Mouse (Mus musculus) CD4-positive, CD25-positive, alpha-beta regulatory T cell, adult 9 weeks (primary cell): Measurements from ENCODE around the gene Vmn1r103. TPM values are rescaled to one million over a fixed set of nuclear protein-coding genes. Genes with fewer than 3 reads are reported as not detected.

Experiments used
- polyA plus RNA-seq: library from polyadenylated mRNA; unstranded; fragments of 100-300 nt; shearing (Covaris generic); gene quantifications from one replicate; pipeline ENCODE4 v1.2.1, GENCODE M21; 2017

Gene Vmn1r103
- not detected for polyA plus RNA-seq

GRCm38 (mm10) chr7:20510434-20510833 is at the start of gene Vmn1r103:
Vmn1r103 (minus strand) TSS chr7:20510534.

GRCm38 (mm10) chr7:20545657-20546056 is 35.3 kb upstream of the Vmn1r103 start, which contains the start of gene Gm5726:
Gm5726 (minus strand) TSS chr7:20545757.

DNA sequence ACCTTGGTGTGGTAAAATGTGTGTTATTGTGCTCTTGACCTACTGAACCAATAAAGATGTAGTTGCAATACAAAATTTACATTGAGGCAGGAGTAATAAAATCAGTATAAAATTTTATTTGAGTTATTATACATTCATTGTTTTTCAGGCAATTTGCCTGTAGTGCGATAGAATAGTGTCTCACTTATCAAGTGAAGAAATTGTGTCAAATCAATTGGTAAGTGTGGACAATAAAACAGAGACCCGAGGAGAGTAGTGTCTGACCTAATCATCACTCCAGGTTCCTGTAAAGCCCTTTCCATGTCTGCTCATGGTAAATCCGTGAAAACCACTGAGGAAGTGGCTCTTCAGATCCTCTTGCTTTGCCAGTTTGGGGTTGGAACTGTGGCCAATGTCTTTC is 23.2 kb upstream of the Vmn1r103 start, which contains the start of gene Vmn1r104:
Gene Vmn1r104, plus strand, starts transcription at position 301 of the 400 bp plus-strand sequence.

DNA sequence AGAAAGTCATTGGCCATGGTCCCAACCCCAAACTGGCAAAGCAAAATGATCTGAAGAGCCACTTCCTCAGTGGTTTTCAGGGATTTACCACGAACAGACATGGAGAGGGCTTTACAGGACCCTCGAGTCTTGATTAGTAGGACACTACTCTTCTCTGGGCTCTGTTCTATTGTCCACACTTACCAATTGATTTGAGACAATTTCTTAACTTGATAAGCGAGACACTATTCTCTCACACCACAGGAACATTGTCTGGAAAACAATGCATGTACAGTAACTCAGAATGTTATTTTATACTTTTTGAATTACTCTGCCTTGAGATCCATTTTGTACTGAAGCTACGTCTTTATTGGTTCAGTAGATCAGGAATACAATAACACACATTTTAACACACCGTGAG is 35.5 kb downstream of the Vmn1r103 start, which contains the start of gene Gm10670:
Gene Gm10670, minus strand, starts transcription at position 101 of the 400 bp plus-strand sequence.

Other genes starting within 250 kb of the Vmn1r103 start
- gene Gm5890, start 247.7 kb downstream of the Vmn1r103 start, polyA plus RNA-seq: not detected
- gene Gm4133, start 176.5 kb downstream of the Vmn1r103 start, polyA plus RNA-seq: not detected
- gene Gm5728, start 135.1 kb downstream of the Vmn1r103 start, polyA plus RNA-seq: not detected
- not detected for gene Vmn1r100, start 92.6 kb downstream of the Vmn1r103 start, polyA plus RNA-seq
- gene Vmn1r101, start 67.9 kb downstream of the Vmn1r103 start, polyA plus RNA-seq: not detected
- gene Gm10670, start 35.6 kb downstream of the Vmn1r103 start, polyA plus RNA-seq: not detected
- gene Vmn1r104, start 23.3 kb upstream of the Vmn1r103 start, polyA plus RNA-seq: not detected
- gene Gm5726, start 35.2 kb upstream of the Vmn1r103 start, polyA plus RNA-seq: not detected
- not detected for gene Gm4141, start 65.7 kb upstream of the Vmn1r103 start, polyA plus RNA-seq
- not detected for gene Gm4513, start 88.5 kb upstream of the Vmn1r103 start, polyA plus RNA-seq
- gene Vmn1r107, start 158.4 kb upstream of the Vmn1r103 start, polyA plus RNA-seq: not detected
- not detected for gene Vmn1r111, start 192.7 kb upstream of the Vmn1r103 start, polyA plus RNA-seq
- gene Gm10668, start 220.1 kb upstream of the Vmn1r103 start, polyA plus RNA-seq: not detected